Mouse (Mus musculus) layer of hippocampus, adult 9-10 months (tissue): ENCODE data around the gene Uevld.
"Not testable (repeated sequence)": the region's sequence is repeated elsewhere in the genome, so short reads cannot be mapped to it uniquely, and the experiment has no call there.

Experiments
- DNase-seq: peaks from one replicate; pipeline ENCODE4 v3.0.0; 2022; ENCODE audit warnings: low spot score

The Uevld gene

DNA sequence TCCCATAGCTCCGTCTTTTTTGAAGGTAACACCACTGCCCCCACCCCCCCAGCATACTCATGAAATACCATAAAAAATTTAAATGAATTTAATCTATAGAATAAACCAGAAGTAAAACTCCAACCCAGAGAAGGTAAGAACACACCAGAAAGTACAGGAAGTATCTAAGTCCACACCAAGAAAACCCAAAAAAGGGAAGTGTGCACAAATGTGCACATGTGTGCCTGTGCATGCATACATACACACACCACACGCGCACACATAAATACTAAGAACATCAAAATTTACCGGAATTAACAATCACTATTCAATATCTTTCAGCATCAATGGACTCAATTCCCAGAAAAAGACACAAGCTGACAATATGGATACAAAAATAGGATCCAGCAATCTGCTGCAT lies 11.6 kb upstream of the Uevld start:
- no peak for DNase-seq

DNA sequence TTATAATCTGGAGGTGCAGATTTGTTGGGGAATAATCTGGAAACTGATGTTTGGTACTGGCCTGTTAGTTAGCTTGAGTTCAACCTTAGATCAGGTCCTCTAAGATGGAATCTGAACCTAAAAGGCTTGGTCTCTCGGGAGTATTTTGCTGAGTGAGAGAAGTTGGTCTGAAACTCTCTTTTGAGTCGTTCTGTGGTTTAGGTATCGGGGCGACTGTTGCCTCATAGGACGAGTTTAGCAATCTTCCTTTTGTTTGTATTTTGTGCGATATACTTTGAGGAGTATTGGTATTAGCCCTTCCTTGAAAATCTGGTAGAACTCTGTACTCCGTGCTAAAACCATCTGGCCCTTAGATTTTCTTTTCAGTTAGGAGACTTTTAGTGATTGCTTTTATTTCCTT lies 5.7 kb upstream of the Uevld start:
- DNase-seq = no peak

DNA sequence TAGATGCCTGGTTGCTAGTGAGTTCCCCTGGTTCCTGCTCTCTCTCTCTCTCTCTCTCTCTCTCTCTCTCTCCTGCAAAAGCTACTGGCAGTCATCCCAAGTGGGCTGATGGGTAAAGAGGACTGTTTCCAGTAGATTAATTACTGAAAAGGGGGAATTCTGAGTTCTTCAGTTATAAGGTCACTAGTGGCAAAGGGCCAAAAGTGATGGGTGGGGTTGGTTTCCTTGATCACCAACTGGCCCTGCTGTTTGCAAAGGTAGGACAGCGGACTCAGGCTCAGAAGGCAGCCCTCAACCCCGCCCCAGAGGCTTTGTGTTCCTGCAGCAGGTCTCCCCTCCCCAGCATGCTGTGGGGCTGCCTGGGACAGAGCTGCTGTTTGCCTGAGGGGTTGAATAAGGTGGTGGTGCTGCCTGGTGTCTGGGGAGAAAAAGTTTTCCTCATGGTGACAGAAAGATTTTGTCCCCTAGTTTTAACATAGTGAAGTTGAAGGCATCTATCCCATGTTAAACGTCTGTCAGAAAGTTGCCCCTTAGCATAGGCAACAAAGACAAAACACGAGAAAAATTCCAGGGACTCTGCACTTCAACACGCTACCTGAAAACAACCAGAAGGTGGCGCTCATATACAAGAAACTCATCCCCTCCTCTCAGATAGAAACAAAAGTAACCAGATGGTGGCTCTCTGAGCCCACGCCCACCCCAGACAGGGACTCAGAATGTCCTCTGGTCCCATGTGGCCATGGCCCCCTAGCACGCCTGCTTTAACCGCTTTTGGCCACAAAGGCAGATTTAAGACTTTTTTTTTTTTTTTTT lies 4.7 kb upstream of the Uevld start:
- DNase-seq = peak; percentile 73

DNA sequence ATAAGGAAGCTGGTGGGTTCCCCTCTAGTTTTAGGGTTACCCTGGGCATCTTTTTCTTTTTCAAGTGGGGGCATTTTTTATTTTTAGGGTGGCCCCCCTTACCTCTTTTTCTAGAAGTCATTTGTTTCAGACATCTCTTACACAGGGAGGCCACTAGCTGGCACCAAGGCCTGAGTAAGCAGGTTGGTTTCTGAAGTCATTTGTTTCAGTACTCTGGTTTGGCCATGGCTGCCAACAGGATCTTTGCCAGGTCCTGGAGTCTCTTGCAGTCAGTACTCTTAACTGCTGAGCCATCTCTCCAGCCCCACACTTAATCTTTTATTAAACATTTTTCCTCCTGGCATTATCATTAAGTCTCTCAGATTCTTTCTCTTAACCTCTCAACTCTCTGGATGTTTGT lies 3.8 kb upstream of the Uevld start:
- no peak for DNase-seq

DNA sequence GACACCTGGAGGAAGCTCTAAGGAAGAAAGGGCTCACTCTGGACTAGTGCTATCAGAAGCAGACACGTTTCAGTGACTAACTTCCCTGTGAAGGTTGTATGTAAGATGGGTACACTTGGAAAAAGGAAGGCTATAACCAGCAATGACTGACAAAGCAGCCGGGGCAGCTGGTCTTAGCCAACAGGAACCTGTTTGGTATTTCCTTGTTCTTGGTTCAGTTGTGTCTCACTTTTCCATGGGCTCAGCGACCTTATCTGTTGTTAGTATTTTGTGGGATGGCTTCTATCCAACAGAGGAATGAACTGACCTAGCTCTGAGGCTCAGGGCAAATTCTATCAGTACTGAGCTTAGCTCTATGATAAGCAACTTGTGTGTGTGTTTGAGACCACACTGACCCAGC lies 2.7 kb upstream of the Uevld start:
- DNase-seq = no peak

DNA sequence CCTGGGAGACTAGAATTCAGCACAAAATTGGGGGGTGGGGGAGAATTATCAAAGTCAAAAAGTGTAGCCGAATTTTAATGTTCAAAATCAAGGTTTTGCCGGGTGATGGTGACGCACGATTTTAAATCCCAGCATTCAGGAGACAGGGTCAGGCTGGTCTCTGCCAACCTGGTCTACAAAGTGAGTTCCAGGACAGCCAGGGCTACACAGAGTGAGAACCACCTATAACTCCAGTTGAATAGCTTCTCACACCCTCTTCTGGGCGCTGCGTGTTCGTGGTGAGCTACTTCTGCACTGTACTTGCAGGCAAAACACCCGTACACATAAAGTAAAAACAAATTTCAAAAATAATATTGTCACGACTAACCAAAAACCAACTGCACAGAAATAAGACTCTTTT lies 526 bp upstream of the Uevld start:
- no peak for DNase-seq

DNA sequence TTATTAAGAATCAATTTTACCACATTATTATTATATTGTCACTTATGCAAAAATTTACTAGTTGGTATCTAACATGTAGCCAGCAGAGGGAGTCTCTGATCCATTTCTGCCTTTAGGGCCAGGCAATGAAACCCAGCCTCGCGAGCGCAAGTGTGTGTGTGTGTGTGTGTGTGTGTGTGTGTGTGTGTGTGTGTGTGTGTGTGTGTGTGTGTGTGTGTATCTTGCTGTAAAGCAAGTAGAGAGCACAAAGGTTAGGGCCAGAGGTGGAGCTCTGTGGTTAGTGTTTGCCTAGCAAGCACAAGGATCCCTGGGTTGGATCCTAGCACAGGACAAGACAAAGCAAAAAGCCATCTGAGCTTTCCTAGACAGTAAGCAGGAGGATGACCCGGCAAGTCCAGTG lies 22.5 kb downstream of the Uevld start:
- DNase-seq = no peak

DNA sequence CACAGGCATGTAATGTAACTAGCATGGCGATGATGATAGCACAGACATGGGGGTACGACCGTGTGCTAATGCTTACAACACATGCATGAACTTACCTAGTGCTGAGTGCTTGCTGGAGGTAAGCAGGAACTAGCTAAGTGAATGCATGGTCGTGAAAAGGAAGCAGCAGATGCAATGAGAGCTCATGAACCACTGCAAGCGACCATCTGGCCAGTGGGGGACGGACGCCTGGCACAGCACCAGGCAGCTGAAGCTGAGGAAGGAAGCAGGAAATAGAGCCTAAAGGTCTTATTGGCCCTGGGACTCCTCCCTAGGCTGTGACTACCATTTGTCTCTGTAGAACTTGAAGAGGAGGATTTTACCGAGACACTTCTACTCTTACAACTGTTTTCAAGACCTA lies 23.5 kb downstream of the Uevld start:
- DNase-seq = no peak

DNA sequence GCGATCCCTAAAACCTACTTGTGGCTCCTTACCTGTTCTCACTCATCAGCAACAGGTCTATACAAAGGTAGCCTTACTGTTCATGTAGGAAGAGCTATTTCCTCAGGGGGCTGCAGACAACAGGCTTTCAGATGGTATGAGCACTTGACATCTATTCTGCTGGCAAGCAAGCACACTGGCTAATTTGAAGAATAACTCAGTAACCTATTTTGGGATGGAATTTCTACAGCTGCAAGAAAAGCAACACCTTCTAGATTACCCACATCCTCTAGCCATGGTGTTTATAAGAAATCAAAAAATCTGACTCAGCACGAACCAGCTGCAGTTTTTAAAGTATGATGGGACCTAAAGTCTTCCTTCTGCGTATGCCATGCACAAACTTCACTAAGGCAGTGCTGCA lies 27.0 kb downstream of the Uevld start:
- DNase-seq = no peak

DNA sequence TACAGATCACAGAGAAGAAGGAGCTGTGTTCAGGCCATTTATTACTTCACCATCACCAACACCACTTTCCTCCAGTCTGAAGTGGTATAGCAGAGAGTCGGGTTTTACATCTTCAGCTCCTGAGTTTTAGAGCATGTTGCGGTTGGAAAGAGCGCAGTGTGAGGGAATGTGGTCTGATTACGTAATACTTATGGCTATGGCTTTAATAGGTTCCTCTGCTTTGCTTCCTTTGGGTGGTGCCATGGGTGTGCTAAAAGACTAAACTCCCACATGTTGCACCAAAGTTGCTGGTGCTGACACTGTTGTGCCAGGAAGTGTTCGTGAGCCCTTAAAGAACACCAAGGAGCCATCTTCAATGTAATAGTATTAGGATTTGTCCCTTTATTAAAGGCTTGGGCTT lies 30.0 kb downstream of the Uevld start:
- DNase-seq = no peak

DNA sequence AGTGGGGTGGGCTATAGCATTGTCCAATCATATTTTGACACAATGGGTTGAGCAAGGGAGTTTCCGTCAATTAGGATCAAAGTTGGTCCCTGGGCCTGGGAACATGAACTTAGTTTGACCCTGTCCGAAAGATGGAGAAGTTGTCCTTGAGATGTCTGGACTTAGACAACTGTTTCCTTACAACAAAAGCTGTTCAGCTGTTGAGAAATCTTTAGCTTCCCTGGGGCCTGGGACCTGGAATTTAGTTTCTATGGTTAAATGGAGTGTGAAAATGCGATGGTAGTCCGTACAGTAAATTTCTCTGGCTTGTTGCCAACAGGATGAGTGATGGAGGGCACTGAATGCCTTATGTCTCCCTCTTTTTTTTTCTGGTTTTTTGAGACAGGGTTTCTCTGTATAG lies 36.3 kb downstream of the Uevld start:
- no peak for DNase-seq

DNA sequence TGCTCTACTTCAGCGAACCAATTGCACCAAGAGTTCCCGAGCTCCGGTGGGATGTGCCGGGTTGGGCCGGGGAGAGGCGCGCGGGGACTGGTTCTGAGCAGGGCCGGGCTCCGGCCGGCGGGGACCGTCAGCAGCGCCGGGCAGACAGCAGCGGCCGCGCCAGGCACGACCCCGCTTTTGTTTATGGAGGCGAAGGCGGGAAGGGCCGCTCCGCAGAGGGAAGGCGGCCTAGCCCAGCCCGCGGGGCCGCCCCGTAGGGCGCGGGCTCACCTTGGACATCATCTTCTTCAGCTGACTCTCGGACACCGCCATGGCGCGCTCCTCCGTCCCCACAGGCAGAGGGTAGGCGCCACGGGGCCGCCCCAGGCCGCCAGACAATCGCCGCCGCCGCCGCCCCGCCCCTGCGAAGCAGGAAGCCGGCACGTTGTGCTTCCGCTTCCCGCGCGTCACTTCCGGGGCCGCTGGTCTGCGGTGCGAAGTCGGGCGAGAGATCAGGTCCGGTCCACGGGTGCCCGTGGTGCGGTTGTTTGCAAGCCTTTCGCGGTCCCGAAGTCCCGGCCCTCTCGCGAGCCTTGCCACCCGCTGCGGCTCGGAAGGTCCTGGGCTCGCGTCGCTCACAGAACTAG lies 38.7 kb downstream of the Uevld start, which contains the start of gene Tsg101:
Gene Tsg101 (minus strand): TSS at position 419 of the 626 bp plus-strand sequence.
- peak; percentile 67 for DNase-seq

DNA sequence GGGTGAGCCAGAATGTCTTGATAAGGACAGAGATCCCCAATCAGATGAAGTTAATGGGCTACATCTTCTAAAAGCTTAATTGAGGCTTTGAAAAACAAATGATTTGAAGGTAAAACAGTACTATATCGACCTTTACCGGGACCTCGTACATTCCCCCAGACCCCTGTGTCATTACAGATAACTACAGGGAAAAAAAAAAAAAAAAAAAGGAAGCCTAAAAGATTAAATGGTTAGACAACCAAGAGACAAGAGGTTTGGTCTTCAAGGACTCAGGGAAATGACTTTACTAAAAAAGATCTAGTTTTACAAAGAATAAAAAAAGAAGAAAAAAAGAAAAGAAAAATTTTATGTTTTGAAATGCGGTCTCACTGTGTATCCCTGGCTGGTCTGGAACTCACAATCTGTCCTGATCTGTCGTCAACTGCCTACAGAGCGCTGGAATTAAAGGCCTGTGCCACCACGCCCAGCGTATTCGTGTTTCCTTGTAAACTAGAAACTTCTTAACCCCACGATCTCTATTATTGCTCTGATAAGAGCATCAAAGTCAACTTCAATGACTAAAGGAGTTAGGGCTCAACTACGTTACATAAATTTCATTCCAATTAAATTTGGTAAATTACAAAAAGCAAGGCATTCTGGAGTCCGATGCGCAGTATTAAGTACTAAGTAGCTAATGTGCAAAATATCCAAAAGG lies 39.5 kb downstream of the Uevld start:
- no peak for DNase-seq

DNA sequence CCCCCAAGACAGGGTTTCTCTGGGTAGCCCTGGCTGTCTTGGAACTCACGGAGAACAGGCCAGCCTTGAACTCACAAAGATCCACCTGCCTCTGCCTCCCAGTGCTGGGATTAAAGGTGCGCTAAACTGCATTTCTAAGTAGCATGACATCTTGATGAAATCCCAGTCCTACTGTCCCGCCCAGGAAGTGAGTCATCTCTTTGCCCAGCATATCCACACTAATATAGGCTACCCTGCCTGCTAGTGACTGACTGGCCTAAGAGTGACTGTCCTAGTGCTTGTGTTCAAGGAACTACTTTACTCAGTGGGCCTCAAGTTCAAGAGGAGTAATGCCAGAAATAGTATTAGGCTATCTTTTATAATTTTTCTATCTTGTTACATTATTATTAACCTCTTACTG lies 42.0 kb downstream of the Uevld start:
- no peak for DNase-seq

DNA sequence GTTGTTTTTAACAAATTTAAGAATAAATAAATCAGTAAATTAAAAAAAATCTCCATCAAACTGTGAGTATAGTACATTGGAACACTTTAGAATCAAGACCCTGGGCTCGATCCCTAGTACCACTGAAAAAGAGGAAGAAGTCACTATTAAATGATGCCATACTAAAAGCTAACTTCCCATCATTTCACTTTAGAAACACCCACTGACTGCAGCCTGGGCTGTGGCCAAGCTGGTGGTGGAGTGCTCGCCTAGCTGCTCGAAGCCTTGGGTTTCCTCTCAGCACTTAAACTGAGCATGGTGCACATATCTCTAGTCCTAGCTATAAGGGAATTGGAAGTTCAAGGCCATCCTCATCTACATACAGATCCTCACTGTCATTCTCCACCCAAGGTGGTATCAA lies 47.1 kb downstream of the Uevld start:
- DNase-seq = no peak

DNA sequence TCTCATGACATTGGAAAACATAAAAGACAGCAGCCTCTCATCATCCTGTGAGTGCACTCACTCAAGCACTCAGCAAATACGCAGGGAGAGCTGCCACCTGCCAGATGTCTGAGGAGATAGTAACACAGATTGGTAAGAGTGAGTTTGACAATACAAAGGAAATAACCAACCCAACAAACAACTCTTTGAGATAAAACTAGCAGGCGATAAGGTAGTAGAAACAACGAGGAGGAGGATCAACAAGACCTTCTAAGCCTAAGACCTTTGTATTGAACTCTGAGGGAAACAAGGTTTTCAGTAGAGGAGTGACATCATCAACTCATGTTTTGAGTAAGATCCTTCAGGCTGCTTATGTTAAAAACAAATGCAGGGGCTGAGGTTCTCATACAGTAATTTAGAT lies 59.0 kb downstream of the Uevld start:
- no peak for DNase-seq

DNA sequence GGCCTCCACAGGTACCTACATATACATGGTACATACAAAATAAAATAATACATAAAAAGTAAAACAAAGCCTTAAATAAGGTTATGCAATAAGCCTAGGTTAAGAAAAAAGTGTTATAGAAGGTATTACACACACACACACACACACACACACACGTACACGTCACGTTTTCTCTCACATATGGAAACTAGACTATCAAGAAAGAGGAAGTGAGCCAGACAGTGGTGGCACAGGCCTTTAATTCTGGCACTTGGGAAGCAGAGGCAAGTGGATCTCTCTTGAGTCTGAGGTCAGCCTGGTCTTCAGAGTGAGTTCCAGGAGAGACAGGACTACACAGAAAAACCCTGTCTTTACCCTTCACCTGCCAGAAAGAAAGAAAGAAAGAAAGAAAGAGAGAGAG lies 62.8 kb downstream of the Uevld start:
- no peak for DNase-seq

DNA sequence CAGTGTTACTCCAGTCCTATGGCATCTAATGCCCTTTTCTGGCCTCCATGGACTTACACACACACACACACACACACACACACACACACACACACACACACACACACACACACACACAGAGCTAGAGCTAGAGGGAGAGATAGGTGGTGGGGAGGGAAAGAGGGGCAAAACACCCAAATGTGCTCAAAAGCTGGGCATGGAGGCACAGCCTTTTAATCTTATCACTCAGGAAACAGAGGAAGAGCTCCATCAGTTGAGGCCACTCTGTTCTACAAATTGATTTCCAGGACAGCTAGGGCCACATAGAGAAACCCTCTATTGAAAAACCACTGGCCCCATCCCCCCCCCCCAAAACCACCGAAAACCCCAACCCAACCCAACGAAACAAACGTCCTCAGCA lies 75.0 kb downstream of the Uevld start:
- no peak for DNase-seq

DNA sequence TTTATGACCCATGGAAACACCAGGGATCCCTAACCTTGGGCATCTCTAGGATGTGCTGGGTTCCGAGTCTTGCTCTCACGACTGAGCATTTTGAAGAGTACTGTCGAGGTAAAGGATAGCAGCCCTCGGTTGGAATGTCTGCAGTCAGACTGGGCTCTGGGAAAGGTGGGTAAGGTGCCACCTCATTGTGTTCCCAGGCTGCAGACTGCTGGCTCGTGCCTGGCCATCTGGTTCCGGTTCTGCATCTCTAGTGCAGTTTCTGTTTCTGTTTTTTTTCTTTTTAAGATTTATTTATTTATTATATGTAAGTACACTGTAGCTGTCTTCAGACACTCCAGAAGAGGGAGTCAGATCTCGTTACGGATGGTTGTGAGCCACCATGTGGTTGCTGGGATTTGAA lies 76.4 kb downstream of the Uevld start:
- not testable (repeated sequence) for DNase-seq

DNA sequence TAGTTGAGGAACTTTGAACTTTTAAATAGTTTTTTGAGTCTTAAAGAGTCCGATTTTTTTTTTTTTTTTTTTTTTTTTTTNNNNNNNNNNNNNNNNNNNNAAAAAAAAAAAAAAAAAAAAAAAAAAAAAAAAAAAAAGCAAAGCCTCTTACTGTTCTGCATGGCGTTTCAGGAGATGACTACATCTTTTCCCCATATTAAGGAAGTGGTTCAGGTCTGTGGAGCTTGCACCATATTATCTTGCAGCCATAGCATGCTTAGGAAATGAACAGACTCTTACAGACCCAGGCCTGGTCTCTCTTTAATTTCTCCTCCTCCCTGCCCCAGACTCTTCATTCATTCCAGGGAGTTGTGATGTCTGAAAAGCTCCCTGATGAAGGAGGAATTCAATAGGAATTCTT lies 77.3 kb downstream of the Uevld start:
- DNase-seq = no peak

DNA sequence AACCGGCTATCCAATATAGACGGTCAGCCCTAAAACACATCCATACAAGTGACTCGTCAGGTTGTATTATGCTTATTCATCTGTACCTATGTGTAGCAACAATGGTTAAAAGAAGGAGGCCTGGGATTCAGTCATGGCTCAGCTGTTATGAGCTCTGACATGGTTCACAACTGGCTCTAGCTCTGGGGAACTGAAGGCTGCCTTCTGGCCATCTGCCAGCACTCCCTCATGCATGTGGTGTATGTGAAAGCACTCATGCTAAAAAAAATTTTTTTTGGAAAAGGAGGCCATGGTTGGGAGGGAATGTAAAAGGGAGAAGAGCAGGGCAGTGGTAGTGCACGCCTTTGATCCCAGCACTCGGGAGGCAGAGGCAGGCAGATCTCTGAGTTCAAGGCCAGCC lies 78.5 kb downstream of the Uevld start:
- no peak for DNase-seq

DNA sequence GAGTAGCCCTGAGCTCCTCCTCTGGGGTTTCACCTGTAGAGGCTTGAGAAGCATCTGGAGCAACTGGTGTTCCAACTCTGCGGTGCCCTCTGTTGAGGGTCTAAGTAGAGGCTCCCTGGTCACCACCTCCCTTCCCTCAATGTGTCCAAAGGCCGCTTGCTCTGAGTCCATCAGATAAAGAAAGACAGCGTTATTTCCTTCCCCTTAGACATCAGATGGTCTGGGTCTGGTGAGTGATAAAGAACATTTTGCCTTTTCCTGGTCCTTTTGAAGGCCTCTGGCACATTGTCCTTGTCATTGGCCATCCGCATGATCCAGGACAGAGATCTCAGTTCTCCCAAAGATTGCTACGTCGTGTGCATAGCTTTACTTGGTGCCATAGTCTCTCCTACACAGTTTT lies 81.1 kb downstream of the Uevld start:
- no peak for DNase-seq

DNA sequence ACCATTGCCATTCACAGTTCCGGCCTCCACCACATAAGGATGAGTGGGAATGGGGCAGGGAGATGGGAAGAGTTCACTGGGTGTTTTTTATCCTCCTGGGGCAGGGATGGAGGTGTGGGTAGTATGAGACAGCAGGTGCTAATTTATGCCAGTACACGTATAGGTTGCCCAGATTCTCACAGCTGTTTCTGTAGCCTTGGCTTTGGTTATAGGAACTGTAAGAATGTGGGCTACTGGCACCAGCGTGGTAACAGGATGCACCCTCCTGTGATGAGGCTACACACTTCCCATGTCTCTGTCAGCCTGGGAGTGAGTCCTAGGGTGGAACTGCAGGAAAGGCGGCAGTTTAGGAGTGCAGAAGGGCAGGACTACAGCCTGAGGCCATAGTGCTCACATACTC lies 81.5 kb downstream of the Uevld start:
- DNase-seq = no peak
